Mouse (Mus musculus) liver (tissue): ENCODE measurements at regions not wholly inside any gene's neighbourhood (a gene's known extent, or its start where the extent isn't known, plus 50 kb on each side); places are given as distances from the start of the nearest gene placed in this dataset.

Source experiments
- DNase-seq: peaks from one replicate; pipeline ENCODE4 v3.0.0-alpha.2; 2020; ENCODE audit warnings: mixed read lengths

DNA sequence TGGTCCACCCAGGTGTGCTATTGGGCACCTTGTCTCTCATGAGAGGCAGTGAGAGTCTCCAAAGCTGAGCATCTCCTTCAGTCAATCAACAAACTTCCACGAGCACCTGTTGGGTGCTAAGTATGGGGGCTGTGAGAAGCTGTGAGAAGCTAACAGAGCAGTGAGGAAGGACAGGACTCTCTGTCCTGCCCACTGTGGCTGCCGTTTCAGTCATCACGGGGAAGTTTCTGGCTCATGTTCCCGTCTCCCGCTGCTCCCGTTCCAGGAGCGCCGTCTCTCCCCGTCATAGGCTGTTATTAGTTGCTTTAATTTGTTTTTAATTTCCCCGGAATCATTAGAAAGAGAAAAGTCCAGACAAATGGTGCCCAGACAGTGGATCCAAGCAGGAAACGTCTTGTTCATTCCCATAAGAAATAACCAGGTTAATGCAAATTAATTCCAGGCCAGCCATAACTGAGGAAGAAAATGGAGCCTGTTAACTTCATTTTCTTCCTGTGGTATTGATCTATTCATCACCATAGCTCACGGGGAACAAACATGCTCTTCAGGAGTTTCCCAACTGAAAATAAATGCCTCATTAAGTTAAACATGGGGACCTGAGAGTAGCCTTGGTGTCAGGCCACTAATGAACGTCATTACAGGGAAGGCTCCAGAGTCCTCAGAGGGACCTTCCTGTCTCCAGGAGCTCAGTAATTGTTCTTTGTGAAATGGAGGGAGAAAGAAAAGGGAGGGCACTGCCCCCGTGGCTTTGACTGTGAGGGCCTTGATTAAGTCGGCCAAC is 70.3 kb downstream of the Matn1 start:
- DNase-seq: no peak

GRCm38 (mm10) chr4:131015156-131015555 is 71.0 kb downstream of the Matn1 start:
- no peak for DNase-seq

DNA sequence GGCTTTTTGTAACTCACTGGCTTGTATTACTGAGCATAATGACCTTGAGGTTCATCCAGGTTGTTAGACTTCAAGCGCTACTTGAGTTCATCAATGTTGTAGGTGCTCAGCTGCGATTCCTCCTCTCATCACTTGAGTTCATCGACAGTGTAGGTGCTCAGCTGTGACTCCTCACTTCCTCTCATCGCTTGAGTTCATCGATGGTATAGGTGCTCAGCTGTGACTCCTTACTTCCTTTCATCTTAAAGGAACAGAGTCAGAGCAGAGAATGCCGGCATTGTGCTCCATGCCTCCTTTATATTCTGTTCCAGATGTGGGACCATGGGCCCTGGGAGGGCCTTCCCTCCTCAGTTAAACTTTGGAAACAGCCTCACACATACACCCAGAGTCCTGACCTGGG is 79.4 kb downstream of the Matn1 start:
- DNase-seq: no peak

GRCm38 (mm10) chr4:131036292-131036691 is 92.1 kb downstream of the Matn1 start:
- no peak for DNase-seq

GRCm38 (mm10) chr4:131037179-131037578 is 93.0 kb downstream of the Matn1 start:
- DNase-seq: no peak

DNA sequence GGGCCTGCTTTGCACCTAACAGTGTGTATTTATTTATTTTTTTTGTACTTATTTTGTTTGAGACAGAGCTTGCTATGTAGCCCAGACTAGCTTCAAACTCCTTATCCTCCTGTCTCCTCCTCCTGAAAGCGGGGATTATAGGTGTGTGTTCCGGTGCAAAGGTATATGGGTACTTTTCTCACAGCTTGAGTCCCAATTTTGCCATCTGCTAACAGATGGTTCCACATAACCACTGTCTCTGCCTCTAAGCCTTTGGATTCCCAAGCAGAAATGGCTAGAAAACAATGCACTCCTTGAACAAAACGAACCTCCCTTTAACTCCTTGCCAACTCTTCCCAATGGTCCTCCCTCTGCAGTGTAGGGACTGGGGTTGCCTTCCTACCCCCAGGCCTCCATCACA is 95.5 kb downstream of the Matn1 start:
- no peak for DNase-seq

- no peak for DNase-seq
Observed at GRCm38 (mm10) chr4:131041210-131041609, 97.0 kb downstream of the Matn1 start.

DNA sequence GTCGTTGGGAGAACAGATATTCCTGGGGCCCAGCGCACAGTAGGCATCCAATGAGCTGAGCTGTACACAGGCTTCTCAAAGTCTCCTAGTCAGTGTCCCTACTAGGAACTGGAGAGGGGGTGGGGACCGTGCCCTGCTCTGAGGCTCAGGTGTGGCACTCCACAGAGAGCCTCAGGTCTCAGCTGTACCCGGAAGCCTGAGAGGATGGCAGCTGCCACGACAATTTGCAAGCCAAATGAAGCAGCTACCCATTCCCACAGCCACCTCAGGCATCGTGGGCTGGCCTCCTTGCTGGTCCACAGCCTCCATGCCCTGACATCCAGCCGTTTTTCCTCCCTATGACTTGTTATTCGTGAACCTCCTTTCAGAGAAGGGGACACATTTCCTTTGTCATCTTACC is 101.9 kb downstream of the Matn1 start:
- DNase-seq: no peak

DNA sequence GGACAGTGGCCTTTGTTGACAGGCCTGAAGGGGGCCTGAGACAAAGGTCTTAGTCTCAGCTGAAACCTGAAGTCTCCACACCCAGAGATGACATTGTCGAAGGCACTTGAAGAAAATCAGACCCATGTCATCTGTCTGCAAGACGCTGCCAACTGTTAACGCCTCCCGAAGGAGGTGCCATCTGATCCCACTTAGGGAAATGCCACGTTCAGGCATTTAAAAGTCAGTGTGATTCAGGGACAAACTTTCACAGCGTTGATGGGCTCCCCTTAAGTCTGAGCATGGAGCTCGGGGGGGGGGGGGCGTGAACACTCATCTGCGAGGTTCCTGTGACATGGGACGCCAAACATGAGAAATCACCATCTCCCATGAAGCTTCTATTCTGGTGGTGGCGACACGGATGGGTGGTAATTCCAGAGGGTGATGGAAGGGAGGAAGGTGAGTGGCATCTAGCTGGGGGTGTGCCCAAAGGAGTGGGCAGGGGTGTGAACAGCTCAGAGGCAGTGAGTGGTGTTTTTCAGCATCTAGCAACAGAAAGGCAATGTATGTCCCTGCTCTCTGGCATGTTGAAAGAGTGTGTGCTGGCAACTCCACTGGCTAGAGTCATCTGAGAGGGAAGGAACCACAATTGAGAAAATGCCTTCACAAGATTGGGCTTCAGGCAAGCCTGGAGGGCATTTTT is 102.9 kb downstream of the Matn1 start:
- no peak for DNase-seq

DNA sequence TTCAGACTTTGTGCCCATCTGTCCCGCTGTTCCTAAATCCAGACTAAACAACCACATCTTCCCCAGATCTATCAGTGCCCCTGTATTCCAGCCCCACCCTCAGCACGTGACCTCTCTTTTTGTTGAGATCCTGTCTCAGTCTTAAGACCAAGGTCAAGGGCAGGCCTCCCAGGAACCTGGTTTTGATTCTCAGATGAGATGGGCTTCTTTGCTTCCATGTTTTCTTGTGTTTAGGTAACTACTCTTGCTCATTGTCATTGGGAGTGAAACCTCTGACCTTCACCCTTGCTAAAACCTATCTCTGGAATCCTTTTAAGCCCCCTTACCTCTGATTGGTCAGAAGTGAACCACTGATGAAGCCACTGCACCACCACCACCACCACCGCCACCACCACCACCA is 112.1 kb downstream of the Matn1 start:
- DNase-seq: no peak

DNA sequence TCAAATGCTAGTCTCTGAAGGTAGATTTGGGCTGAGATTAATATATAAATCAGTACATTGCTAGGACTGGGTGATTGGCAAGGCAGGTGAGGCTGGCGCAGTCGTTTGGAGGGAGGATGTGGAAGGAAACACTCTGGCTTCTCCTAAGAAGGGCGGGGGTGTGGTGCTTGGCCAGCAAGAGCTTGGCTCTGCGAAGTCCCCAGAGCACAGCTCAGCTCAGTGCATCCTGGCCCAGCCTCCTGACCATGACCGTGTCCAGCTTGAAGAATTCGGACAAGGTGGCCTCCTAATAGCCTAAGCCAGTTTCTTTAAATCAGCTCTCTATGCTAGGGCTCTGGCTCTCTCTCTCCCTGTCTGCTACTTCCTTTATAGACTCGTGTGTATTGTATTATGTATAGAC is 115.4 kb downstream of the Matn1 start:
- DNase-seq: no peak

GRCm38 (mm10) chr4:131060191-131060680 is 116.1 kb downstream of the Matn1 start:
- DNase-seq: no peak

GRCm38 (mm10) chr4:131060706-131061105 is 116.5 kb downstream of the Matn1 start:
- DNase-seq: no peak

- DNase-seq: no peak
Observed at GRCm38 (mm10) chr4:131062592-131062991, 118.4 kb downstream of the Matn1 start.

GRCm38 (mm10) chr4:131066186-131066939 is 122.2 kb downstream of the Matn1 start:
- DNase-seq: no peak

DNA sequence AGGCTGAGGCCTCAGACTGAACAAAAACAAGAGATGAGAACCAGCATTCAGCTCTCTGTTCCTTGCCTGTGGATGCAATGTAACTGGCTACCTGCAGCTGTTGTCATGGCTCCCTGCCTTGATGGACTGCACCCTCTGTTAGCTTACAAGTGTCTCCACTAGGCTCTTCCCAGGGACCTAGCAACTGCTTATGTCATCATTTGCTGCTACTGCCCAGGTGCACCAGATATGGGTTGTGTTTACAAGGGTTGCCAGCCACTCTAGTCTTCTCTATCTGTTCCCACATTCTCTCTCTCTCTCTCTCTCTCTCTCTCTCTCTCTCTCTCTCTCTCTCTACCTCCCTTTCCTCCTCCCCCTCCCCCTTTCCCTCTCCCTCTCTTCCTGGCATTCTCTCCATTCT is 126.4 kb downstream of the Matn1 start:
- DNase-seq: no peak

DNA sequence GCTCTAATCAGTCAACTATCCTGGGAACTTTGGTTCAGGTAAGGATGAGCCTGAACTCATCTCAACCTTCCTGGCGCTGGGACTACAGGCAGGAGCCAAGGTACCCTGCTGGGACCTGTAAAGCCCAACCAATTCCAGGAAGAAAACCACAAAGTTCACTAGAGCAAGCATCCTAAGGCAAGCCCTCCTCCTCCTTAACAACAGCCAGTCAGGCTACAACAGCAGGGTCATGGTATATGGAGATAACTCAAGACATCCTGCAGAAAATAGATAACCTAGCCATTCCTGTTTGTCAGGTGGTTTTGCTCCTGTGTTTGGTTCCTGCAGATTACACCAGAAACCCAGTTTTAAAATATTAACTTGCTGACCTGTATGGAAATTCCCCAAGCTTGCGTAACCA is 128.4 kb downstream of the Matn1 start:
- DNase-seq: no peak

DNA sequence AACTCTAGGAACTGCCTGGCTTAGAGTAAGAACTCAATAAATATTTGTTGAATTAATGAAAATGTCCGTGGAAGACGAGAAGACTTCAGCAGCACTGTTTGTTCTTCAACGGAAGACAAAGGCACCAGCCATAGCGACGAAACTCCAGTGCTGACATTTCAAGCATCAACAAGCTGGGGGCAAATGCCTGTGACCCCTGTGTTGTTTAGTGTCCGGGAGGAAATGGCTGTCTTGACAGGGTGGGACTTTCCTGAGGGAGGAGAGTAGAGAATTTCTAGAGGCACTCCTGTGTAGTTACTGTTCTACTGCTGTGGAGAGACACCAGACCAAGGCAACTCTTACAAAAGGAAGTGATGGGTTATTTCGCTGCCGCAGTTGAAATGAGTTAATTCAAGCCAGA is 129.2 kb downstream of the Matn1 start:
- DNase-seq: no peak

- DNase-seq: no peak
Observed at GRCm38 (mm10) chr4:131075326-131075932, 131.2 kb downstream of the Matn1 start.

DNA sequence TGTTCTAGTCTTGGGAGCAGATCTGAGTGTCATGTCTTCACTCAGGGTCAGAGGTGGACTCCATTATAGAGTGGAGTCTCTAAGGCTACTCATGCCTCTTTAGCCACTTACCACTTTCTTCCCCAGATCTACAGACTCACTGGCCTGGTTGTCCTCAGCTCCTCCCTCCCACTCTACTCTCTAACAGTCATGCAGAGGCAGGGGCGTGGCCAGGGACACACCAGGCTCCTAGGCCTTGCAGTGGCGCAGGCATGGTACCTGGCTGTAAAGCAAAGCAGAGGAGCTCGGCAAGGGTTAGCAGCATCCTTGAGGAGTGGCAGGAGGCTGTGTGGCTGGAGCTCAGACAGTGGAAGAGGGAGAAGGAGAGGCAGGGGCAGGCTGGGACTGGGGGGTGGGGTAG is 132.4 kb downstream of the Matn1 start:
- no peak for DNase-seq

DNA sequence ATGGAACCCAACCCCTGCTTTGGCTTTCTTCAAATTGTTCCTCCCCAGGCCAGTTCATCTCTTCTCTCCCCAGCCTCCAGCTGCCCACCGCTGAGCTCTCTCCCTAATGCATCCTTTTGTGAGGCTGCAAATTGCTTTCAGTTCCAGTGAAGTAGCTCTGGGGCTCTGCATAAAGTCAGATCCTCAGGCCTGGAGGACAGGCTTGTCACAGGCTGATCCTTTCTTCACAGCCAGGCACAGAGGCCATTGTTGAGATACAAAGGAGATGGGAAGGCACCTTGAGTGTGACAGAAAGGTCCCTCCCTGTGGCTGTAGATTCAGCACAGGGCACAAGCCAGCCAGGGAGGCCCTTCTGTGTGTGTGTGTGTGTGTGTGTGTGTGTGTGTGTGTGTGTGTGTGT is 135.9 kb downstream of the Matn1 start:
- DNase-seq: no peak

- no peak for DNase-seq
Observed at GRCm38 (mm10) chr4:131083405-131083804, 139.2 kb downstream of the Matn1 start.

GRCm38 (mm10) chr4:131097421-131097820 is 153.2 kb downstream of the Matn1 start:
- no peak for DNase-seq
